ENCODE assay signal across 33 mouse cellular contexts in genomic region chr17:34811275-34811674, GRCm38 (mm10). TPM values are rescaled to one million over a fixed set of nuclear protein-coding genes. Genes with fewer than 3 reads are reported as not detected.
A peak's percentile ranks its signal among the peaks of the same experiment; 100 is the strongest.
DNase-seq lines count a peak whose midpoint lies in the region; ATAC-seq and TF ChIP-seq lines count a peak whose summit lies in the region.
"Had no signal": no experiment of that assay in that cellular context is flagged by ENCODE, and none has a peak within 500 bp of the region (broad histone marks: within the 10 kb centered on the region; RNA-seq: fewer than 3 reads in every experiment).

No protein-coding gene starts in this region.

- H3K36me3 ChIP-seq in hindbrain, embryonic 13.5 days = no peaks in the 10 kb centered on the region
- H3K36me3 ChIP-seq in hindbrain, embryonic 10.5 days = no peaks in the 10 kb centered on the region
- no peaks in the 10 kb centered on the region for H3K36me3 ChIP-seq in intestine, embryonic 15.5 days
- no peaks in the 10 kb centered on the region for H3K36me3 ChIP-seq in intestine, postnatal 0 days (ENCODE audit: control insufficient read depth, insufficient read depth)
- no peaks in the 10 kb centered on the region for H3K36me3 ChIP-seq in thymus, adult 2 months (ENCODE audit: control insufficient read depth, insufficient read depth, low read length)
- H3K36me3 ChIP-seq: embryonic facial prominence, embryonic 10.5 days; embryonic facial prominence, embryonic 13.5 days; heart, embryonic 12.5 days; heart, embryonic 15.5 days had no signal

- peak overlapping the region; percentile 13; the same call in 1 of the 2 replicates for H3K9ac ChIP-seq in hindbrain, embryonic 13.5 days
- no peak overlapping the region for H3K9ac ChIP-seq in intestine, embryonic 15.5 days
- no peak overlapping the region for H3K9ac ChIP-seq in intestine, postnatal 0 days (ENCODE audit: low read depth, low read length)
- H3K9ac ChIP-seq: embryonic facial prominence, embryonic 13.5 days; forebrain, postnatal 0 days; heart, embryonic 12.5 days; heart, embryonic 15.5 days had no signal

- no peak for TF ChIP-seq POLR2A in thymus, adult 2 months (IDR thresholded peaks at IDR 0.05; ENCODE audit: control insufficient read depth, extremely low read depth, insufficient read depth, low read length, poor library complexity)

- no peaks in the 10 kb centered on the region for H3K9me3 ChIP-seq in hindbrain, embryonic 13.5 days
- no peaks in the 10 kb centered on the region for H3K9me3 ChIP-seq in hindbrain, embryonic 10.5 days
- no peaks in the 10 kb centered on the region for H3K9me3 ChIP-seq in intestine, embryonic 15.5 days
- H3K9me3 ChIP-seq in intestine, postnatal 0 days (ENCODE audit: control insufficient read depth) = no peaks in the 10 kb centered on the region
- H3K9me3 ChIP-seq: embryonic facial prominence, embryonic 10.5 days; embryonic facial prominence, embryonic 13.5 days; heart, embryonic 12.5 days; heart, embryonic 15.5 days had no signal

- TF ChIP-seq CTCF in intestine, postnatal 0 days (IDR thresholded peaks at IDR 0.05; ENCODE audit: low read depth) = no peak
- TF ChIP-seq CTCF in thymus, adult 2 months (IDR thresholded peaks at IDR 0.05; ENCODE audit: borderline replicate concordance, control insufficient read depth, extremely low read depth, insufficient read depth, low read length, poor library complexity) = no peak

- no peaks in the 10 kb centered on the region for H3K4me1 ChIP-seq in hindbrain, embryonic 13.5 days (replicated peaks)
- no peaks in the 10 kb centered on the region for H3K4me1 ChIP-seq in hindbrain, embryonic 10.5 days (replicated peaks)
- no peaks in the 10 kb centered on the region for H3K4me1 ChIP-seq in intestine, embryonic 15.5 days (replicated peaks)
- H3K4me1 ChIP-seq in intestine, postnatal 0 days (replicated peaks; ENCODE audit: control insufficient read depth, insufficient read depth, low read length) = no peaks in the 10 kb centered on the region
- H3K4me1 ChIP-seq in thymus, adult 2 months (replicated peaks; ENCODE audit: control insufficient read depth, insufficient read depth, low read length) = no peaks in the 10 kb centered on the region
- H3K4me1 ChIP-seq: embryonic facial prominence, embryonic 13.5 days; heart, embryonic 12.5 days; heart, embryonic 15.5 days had no signal

- no peak overlapping the region for H3K4me3 ChIP-seq in hindbrain, embryonic 13.5 days
- no peak overlapping the region for H3K4me3 ChIP-seq in hindbrain, embryonic 10.5 days
- H3K4me3 ChIP-seq in intestine, embryonic 15.5 days (replicated peaks) = no peak overlapping the region
- H3K4me3 ChIP-seq in intestine, postnatal 0 days (ENCODE audit: low read depth, low read length) = no peak overlapping the region
- no peak overlapping the region for H3K4me3 ChIP-seq in thymus, adult 2 months (ENCODE audit: control insufficient read depth, insufficient read depth, low read length)
- H3K4me3 ChIP-seq: embryonic facial prominence, embryonic 10.5 days; embryonic facial prominence, embryonic 13.5 days; erythroblast, embryonic 14.5 days; gastrocnemius, adult 2 months; heart, embryonic 12.5 days; heart, embryonic 15.5 days had no signal

- H3K4me2 ChIP-seq in hindbrain, embryonic 13.5 days = no peak overlapping the region
- no peak overlapping the region for H3K4me2 ChIP-seq in intestine, embryonic 15.5 days (replicated peaks)
- H3K4me2 ChIP-seq in intestine, postnatal 0 days (replicated peaks; ENCODE audit: low read depth) = no peak overlapping the region
- H3K4me2 ChIP-seq: embryonic facial prominence, embryonic 13.5 days; heart, embryonic 12.5 days; heart, embryonic 15.5 days had no signal

- H3K27ac ChIP-seq in hindbrain, embryonic 13.5 days = no peak overlapping the region
- no peak overlapping the region for H3K27ac ChIP-seq in hindbrain, embryonic 10.5 days
- H3K27ac ChIP-seq in intestine, embryonic 15.5 days = no peak overlapping the region
- H3K27ac ChIP-seq in intestine, postnatal 0 days (ENCODE audit: low read depth, low read length) = no peak overlapping the region
- no peak overlapping the region for H3K27ac ChIP-seq in thymus, adult 2 months (ENCODE audit: control insufficient read depth, insufficient read depth, low read length)
- H3K27ac ChIP-seq: embryonic facial prominence, embryonic 10.5 days; embryonic facial prominence, embryonic 13.5 days; gastrocnemius, adult 2 months; heart, embryonic 15.5 days; hindbrain, postnatal 0 days had no signal

- DNase-seq in hindbrain, embryonic 10.5 days (ENCODE audit: low spot score) = no peak
- DNase-seq in left cerebral cortex, adult 18-20 months (ENCODE audit: low spot score in 2 of 2) = no peak
- DNase-seq in thymus, adult 2 months = no peak
- DNase-seq: adrenal gland, adult 8-10 months; adrenal gland, postnatal 25 days; cerebellum, adult 11-12 months; cerebellum, adult 8-10 months; cerebellum, postnatal 10 days; cerebellum, postnatal 36 days; embryo, embryonic 11 days; forebrain, postnatal 0 days; gastrocnemius, adult 2 months; gastrocnemius, postnatal 14 days; heart, adult 11 months; heart, postnatal 10 days; heart, postnatal 36 days had no signal

- H3K27me3 ChIP-seq in hindbrain, embryonic 13.5 days = no peaks in the 10 kb centered on the region
- H3K27me3 ChIP-seq in hindbrain, embryonic 10.5 days (ENCODE audit: insufficient read depth, poor library complexity, severe bottlenecking) = no peaks in the 10 kb centered on the region
- H3K27me3 ChIP-seq in intestine, embryonic 15.5 days (replicated peaks) = no peaks in the 10 kb centered on the region
- no peaks in the 10 kb centered on the region for H3K27me3 ChIP-seq in intestine, postnatal 0 days (replicated peaks; ENCODE audit: control insufficient read depth, insufficient read depth, low read length)
- no peaks in the 10 kb centered on the region for H3K27me3 ChIP-seq in thymus, adult 2 months (ENCODE audit: control insufficient read depth, insufficient read depth, low read length)
- H3K27me3 ChIP-seq: embryonic facial prominence, embryonic 13.5 days; heart, embryonic 15.5 days had no signal

- WGBS in hindbrain, embryonic 13.5 days = 78% methylated on average over 15 of the region's 15 CpGs
- WGBS in hindbrain, embryonic 10.5 days = 77% methylated on average over 15 of the region's 15 CpGs
- WGBS in intestine, embryonic 15.5 days = 62% methylated on average over 15 of the region's 15 CpGs
- WGBS in intestine, postnatal 0 days = 53% methylated on average over 15 of the region's 15 CpGs
- WGBS in thymus, adult 2 months = 86% methylated on average over 15 of the region's 15 CpGs

- ATAC-seq in hindbrain, embryonic 13.5 days (ENCODE audit: low FRiP score) = no peak
- ATAC-seq in intestine, embryonic 15.5 days = peak; percentile 79
- peak; percentile 61 for ATAC-seq in intestine, postnatal 0 days
- ATAC-seq: activated CD4-positive, CD25-positive, alpha-beta regulatory T cell, adult 4 months; CD4-positive, CD25-positive, alpha-beta regulatory T cell, adult 4 months; forebrain, embryonic 14.5 days; forebrain, postnatal 0 days; hindbrain, postnatal 0 days; inflammation-experienced regulatory T-cells, adult 6 months had no signal

RNA-seq across cellular contexts. Expression of gene Cyp21a1, which starts 6.9 kb away (rescaled TPM):
- not detected in 2 replicates for polyA plus RNA-seq in hindbrain, embryonic 13.5 days (2015; fragmentation: Nextera tagmentation; extraction: Ambion mirVana)
- not detected in 2 replicates for polyA plus RNA-seq in hindbrain, embryonic 10.5 days (2016; fragmentation: Nextera tagmentation; extraction: Ambion mirVana)
- 0.38 and 18.1 TPM in 2 replicates for polyA plus RNA-seq in intestine, embryonic 15.5 days (2015; fragmentation: Nextera tagmentation; extraction: Ambion mirVana)
- polyA plus RNA-seq in intestine, postnatal 0 days (2015; fragmentation: Nextera tagmentation; extraction: Ambion mirVana) = 0.18 and 0.25 TPM in 2 replicates
- not detected for total RNA-seq in left cerebral cortex, adult 18-20 months (2021)
- 0.09 and 0.16 TPM in 2 replicates for polyA plus RNA-seq in thymus, adult 2 months (2012; rRNA removed)
- total RNA-seq: forebrain, postnatal 0 days; gastrocnemius, adult 2 months; heart, postnatal 10 days; heart, postnatal 36 days; hindbrain, postnatal 0 days; MEL had no signal
- polyA plus RNA-seq: activated CD4-positive, CD25-positive, alpha-beta regulatory T cell, adult 4 months; C2C12; CD4-positive, CD25-positive, alpha-beta regulatory T cell, adult 4 months; cortical plate, adult 2 months; embryonic facial prominence, embryonic 10.5 days; embryonic facial prominence, embryonic 13.5 days; erythroblast, embryonic 14.5 days; forebrain, embryonic 14.5 days; forebrain, postnatal 0 days; heart, embryonic 15.5 days; hindbrain, embryonic 11.5 days; hindbrain, postnatal 0 days; inflammation-experienced regulatory T-cells, adult 6 months had no signal

RNA-seq across cellular contexts. Expression of gene Stk19, which starts 25.5 kb away (rescaled TPM):
- polyA plus RNA-seq in hindbrain, embryonic 13.5 days (2015; fragmentation: Nextera tagmentation; extraction: Ambion mirVana) = 36.5 and 40.5 TPM in 2 replicates
- 29.0 and 34.4 TPM in 2 replicates for polyA plus RNA-seq in hindbrain, embryonic 10.5 days (2016; fragmentation: Nextera tagmentation; extraction: Ambion mirVana)
- polyA plus RNA-seq in intestine, embryonic 15.5 days (2015; fragmentation: Nextera tagmentation; extraction: Ambion mirVana) = 25.1 and 30.3 TPM in 2 replicates
- polyA plus RNA-seq in intestine, postnatal 0 days (2015; fragmentation: Nextera tagmentation; extraction: Ambion mirVana) = 29.1 and 34.0 TPM in 2 replicates
- 10 to 100 TPM; 49.7 to 53.0 TPM for total RNA-seq in left cerebral cortex, adult 18-20 months (2021)
- 62.2 and 80.8 TPM in 2 replicates for polyA plus RNA-seq in thymus, adult 2 months (2012; rRNA removed)

RNA-seq across cellular contexts. Expression of gene Dxo, which starts 25.5 kb away (rescaled TPM):
- polyA plus RNA-seq in hindbrain, embryonic 13.5 days (2015; fragmentation: Nextera tagmentation; extraction: Ambion mirVana) = 68.9 and 69.6 TPM in 2 replicates
- 83.2 and 83.7 TPM in 2 replicates for polyA plus RNA-seq in hindbrain, embryonic 10.5 days (2016; fragmentation: Nextera tagmentation; extraction: Ambion mirVana)
- polyA plus RNA-seq in intestine, embryonic 15.5 days (2015; fragmentation: Nextera tagmentation; extraction: Ambion mirVana) = 51.8 and 58.6 TPM in 2 replicates
- 42.5 and 44.2 TPM in 2 replicates for polyA plus RNA-seq in intestine, postnatal 0 days (2015; fragmentation: Nextera tagmentation; extraction: Ambion mirVana)
- 10 to 100 TPM; 32.1 to 37.8 TPM for total RNA-seq in left cerebral cortex, adult 18-20 months (2021)
- polyA plus RNA-seq in thymus, adult 2 months (2012; rRNA removed) = 95.7 and 115 TPM in 2 replicates

RNA-seq across cellular contexts. Expression of gene Skiv2l, which starts 38.7 kb away (rescaled TPM):
- 54.1 and 60.4 TPM in 2 replicates for polyA plus RNA-seq in hindbrain, embryonic 13.5 days (2015; fragmentation: Nextera tagmentation; extraction: Ambion mirVana)
- polyA plus RNA-seq in hindbrain, embryonic 10.5 days (2016; fragmentation: Nextera tagmentation; extraction: Ambion mirVana) = 58.2 and 65.1 TPM in 2 replicates
- 39.9 and 42.5 TPM in 2 replicates for polyA plus RNA-seq in intestine, embryonic 15.5 days (2015; fragmentation: Nextera tagmentation; extraction: Ambion mirVana)
- polyA plus RNA-seq in intestine, postnatal 0 days (2015; fragmentation: Nextera tagmentation; extraction: Ambion mirVana) = 18.3 and 20.8 TPM in 2 replicates
- total RNA-seq in left cerebral cortex, adult 18-20 months (2021) = 10 to 100 TPM; 62.2 to 63.9 TPM
- 209 TPM in 2 replicates for polyA plus RNA-seq in thymus, adult 2 months (2012; rRNA removed)

RNA-seq across cellular contexts. Expression of gene Nelfe, which starts 38.9 kb away (rescaled TPM):
- 82.7 and 88.9 TPM in 2 replicates for polyA plus RNA-seq in hindbrain, embryonic 13.5 days (2015; fragmentation: Nextera tagmentation; extraction: Ambion mirVana)
- polyA plus RNA-seq in hindbrain, embryonic 10.5 days (2016; fragmentation: Nextera tagmentation; extraction: Ambion mirVana) = 137 and 139 TPM in 2 replicates
- 98.4 and 106 TPM in 2 replicates for polyA plus RNA-seq in intestine, embryonic 15.5 days (2015; fragmentation: Nextera tagmentation; extraction: Ambion mirVana)
- 55.7 and 57.8 TPM in 2 replicates for polyA plus RNA-seq in intestine, postnatal 0 days (2015; fragmentation: Nextera tagmentation; extraction: Ambion mirVana)
- 10 to 100 TPM; 33.8 to 39.7 TPM for total RNA-seq in left cerebral cortex, adult 18-20 months (2021)
- polyA plus RNA-seq in thymus, adult 2 months (2012; rRNA removed) = 26.1 and 33.4 TPM in 2 replicates
